Mouse (Mus musculus) erythroblast, embryonic 14.5 days (primary cell): ENCODE data around the gene 3110070M22Rik.

ENCODE experiments used
- GATA1 ChIP-seq: IDR thresholded peaks from 2 replicates; pipeline ENCODE4 v1.6.1; 2012; ENCODE audit warnings: low read length, inconsistent platforms, mixed read lengths
- TAL1 ChIP-seq: IDR thresholded peaks from 3 replicates; pipeline ENCODE4 v1.6.1; 2012; ENCODE audit warnings: low read length, inconsistent platforms, mixed read lengths

GRCm38 (mm10) chr13:119442244-119442643 is 45.9 kb downstream of the 3110070M22Rik start:
- TF ChIP-seq TAL1 (no peak), GATA1 (no peak)
